Mouse (Mus musculus) brain, embryonic 14.5 days (tissue): ENCODE measurements at regions not wholly inside any gene's neighbourhood (a gene's known extent, or its start where the extent isn't known, plus 50 kb on each side); places are given as distances from the start of the nearest gene placed in this dataset.

Experiments
- CTCF ChIP-seq: fragments of 200-500 bp; IDR thresholded peaks from 2 replicates; pipeline ENCODE4 v1.5.1; 2012; ENCODE audit warnings: inconsistent platforms, mild to moderate bottlenecking, moderate library complexity, borderline replicate concordance; ENCODE audit not compliant: insufficient read depth, insufficient read length; ENCODE audit errors: extremely low read depth
- POLR2A ChIP-seq: fragments of 200-500 bp; IDR thresholded peaks from 2 replicates; pipeline ENCODE4 v1.6.1; 2012; ENCODE audit warnings: mild to moderate bottlenecking, inconsistent platforms, borderline replicate concordance; ENCODE audit not compliant: poor library complexity, insufficient read depth, insufficient read length, severe bottlenecking; ENCODE audit errors: extremely low read depth

GRCm38 (mm10) chr5:76423593-76423992 lies 60.0 kb upstream of the Nmu start:
- no peak for TF ChIP-seq CTCF
- TF ChIP-seq POLR2A: no peak
